Mouse (Mus musculus) kidney, adult 2 months (tissue): ENCODE results near the gene Cnih3.

Experiments
- CTCF ChIP-seq: fragments of 200-500 bp; conservative IDR thresholded peaks from 2 replicates; pipeline ENCODE4 v1.5.1; 2011; ENCODE audit warnings: low read depth, mild to moderate bottlenecking, control low read depth, low read length, moderate library complexity, mixed read lengths; ENCODE audit not compliant: insufficient read depth, insufficient read length
- POLR2A ChIP-seq: fragments of 200-500 bp; IDR thresholded peaks from one replicate; pipeline ENCODE4 v1.6.1; 2011; ENCODE audit warnings: low read depth, low read length, control low read depth

DNA sequence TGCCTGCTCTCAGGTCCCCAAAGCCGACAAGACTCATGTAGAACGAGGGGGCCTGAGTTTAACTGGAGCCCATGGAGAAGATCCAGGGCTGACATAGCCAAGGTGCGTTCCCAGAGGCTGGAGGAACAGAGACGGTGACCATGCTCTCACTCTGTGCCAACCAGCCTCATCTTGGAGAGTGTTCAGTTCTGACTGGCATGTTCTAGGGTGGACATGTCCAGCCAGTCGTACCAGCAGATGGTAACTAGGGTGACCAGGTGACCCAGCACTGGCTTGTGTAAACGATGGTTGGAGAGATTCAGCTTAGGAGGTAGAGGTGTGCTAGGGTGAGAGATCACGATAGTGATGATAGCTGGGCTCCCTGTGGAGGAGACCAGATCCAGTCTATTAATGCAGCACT, 50.6 kb downstream of the Cnih3 start:
- TF ChIP-seq POLR2A: no peak
- TF ChIP-seq CTCF: no peak
